Mouse (Mus musculus): ENCODE results near the gene Akap3. TPM values are rescaled to one million over a fixed set of nuclear protein-coding genes. Genes with fewer than 3 reads are reported as not detected.

Akap3 gene
- not detected in 2 replicates for polyA plus RNA-seq (2014; fragmentation: Nextera tagmentation; extraction: Ambion mirVana)

DNA sequence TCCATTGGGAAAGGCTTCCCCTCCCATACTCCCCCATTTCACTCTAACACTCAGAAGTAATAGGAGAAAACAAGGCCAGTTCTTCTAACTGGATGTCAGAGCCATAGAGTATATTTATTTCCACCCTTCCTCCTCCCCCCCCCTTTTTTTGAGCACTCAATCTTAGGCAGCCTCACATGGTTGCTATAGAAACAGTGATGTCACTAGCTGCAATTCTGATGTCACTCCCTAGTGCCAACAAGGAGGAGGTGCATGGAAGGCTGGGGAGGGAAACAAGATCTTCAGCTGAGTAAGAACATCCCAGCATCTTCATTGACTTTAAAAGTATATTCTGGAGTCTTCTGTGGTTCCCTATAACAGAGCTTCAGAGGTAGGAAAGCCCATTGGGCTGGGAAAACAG, at the start of gene Akap3:
Gene Akap3 (plus strand): TSS at position 218 of the 400 bp plus-strand sequence.
- Histone ChIP-seq H3K4me2 (ENCODE audit: low read depth, severe bottlenecking) (no peak within 1 kb of the TSS), H3K9ac (ENCODE audit: low read length) (no peak within 1 kb of the TSS), H3K27ac (replicated peaks; ENCODE audit: low read depth, low read length) (no peak within 1 kb of the TSS), H3K27me3 (ENCODE audit: control insufficient read depth, insufficient read depth, low read length) (no peaks in the 10 kb centered on the region), H3K9me3 (ENCODE audit: control insufficient read depth, low read length) (no peaks in the 10 kb centered on the region), H3K36me3 (ENCODE audit: control insufficient read depth, insufficient read depth, low read length) (no peaks in the 10 kb centered on the region), H3K4me3 (ENCODE audit: low read depth, low read length) (no peak within 1 kb of the TSS), H3K4me1 (ENCODE audit: control insufficient read depth, insufficient read depth, low read length) (peaks cover 3% of the 10 kb centered on the region; the same call in 1 of the 2 replicates)
- ATAC-seq (ENCODE audit: insufficient number of reproducible peaks, low FRiP score, low TSS enrichment, low read depth) (no peak), DNase-seq (ENCODE audit: low spot score) (no peak)

DNA sequence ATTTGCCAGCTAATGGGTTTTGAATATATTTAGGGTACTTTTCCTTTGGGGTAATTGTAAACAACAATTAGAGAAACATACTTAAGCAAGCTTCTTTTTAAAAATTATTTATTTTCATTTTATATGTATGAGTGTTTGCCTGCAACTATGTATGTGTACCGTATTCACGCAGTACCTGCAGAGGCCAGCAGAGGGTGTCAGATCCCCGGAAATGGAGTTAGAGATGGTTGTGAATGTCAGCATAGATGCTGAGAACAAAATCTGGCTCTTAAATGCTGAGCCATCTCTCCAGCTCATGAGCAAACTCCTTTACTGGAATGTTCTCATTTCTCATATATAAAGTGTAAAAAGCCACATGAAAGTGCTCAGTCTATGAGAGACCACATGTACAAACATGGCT, 46.1 kb upstream of the Akap3 start:
- H3K27ac ChIP-seq (replicated peaks; ENCODE audit: low read depth, low read length): no peak overlapping the region
- ATAC-seq (ENCODE audit: insufficient number of reproducible peaks, low FRiP score, low TSS enrichment, low read depth) (no peak), DNase-seq (ENCODE audit: low spot score) (no peak)
- H3K4me1 ChIP-seq (ENCODE audit: control insufficient read depth, insufficient read depth, low read length): no peaks in the 10 kb centered on the region
- no peak overlapping the region for H3K9ac ChIP-seq (ENCODE audit: low read length)
- H3K9me3 ChIP-seq (ENCODE audit: control insufficient read depth, low read length): no peaks in the 10 kb centered on the region
- H3K4me2 ChIP-seq (ENCODE audit: low read depth, severe bottlenecking): no peak overlapping the region
- H3K4me3 ChIP-seq (ENCODE audit: low read depth, low read length): no peak overlapping the region
- no peaks in the 10 kb centered on the region for H3K36me3 ChIP-seq (ENCODE audit: control insufficient read depth, insufficient read depth, low read length)
- H3K27me3 ChIP-seq (ENCODE audit: control insufficient read depth, insufficient read depth, low read length): no peaks in the 10 kb centered on the region
- 86% methylated on average over 3 of the region's 3 CpGs for whole genome bisulfite sequencing

DNA sequence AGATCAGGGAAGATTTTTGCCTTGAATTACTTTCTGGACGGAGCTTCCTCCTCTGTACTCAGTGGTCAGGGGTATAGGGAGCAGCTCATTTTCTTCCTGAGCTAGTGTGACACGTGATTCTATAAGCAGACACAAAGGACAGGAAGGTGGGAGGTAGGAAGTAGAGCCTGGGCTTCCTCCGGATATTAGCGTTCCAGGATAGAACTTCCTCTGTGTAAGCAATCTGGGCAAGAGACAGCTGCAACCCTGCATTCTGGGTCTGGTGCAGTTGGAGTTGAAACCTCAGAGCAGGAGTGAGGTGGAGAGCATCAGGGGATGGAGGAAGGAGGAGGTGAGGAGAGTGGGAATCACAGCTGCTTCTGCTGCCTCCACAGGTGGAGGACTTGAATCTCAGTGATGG, 44.8 kb upstream of the Akap3 start:
- Histone ChIP-seq H3K9ac (ENCODE audit: low read length) (no peak overlapping the region), H3K4me1 (ENCODE audit: control insufficient read depth, insufficient read depth, low read length) (no peaks in the 10 kb centered on the region), H3K4me3 (ENCODE audit: low read depth, low read length) (no peak overlapping the region), H3K36me3 (ENCODE audit: control insufficient read depth, insufficient read depth, low read length) (no peaks in the 10 kb centered on the region), H3K9me3 (ENCODE audit: control insufficient read depth, low read length) (no peaks in the 10 kb centered on the region), H3K4me2 (ENCODE audit: low read depth, severe bottlenecking) (no peak overlapping the region), H3K27me3 (ENCODE audit: control insufficient read depth, insufficient read depth, low read length) (no peaks in the 10 kb centered on the region), H3K27ac (replicated peaks; ENCODE audit: low read depth, low read length) (no peak overlapping the region)
- ATAC-seq (ENCODE audit: insufficient number of reproducible peaks, low FRiP score, low TSS enrichment, low read depth) (no peak), DNase-seq (ENCODE audit: low spot score) (no peak)
- 73% methylated on average over 4 of the region's 4 CpGs for WGBS

DNA sequence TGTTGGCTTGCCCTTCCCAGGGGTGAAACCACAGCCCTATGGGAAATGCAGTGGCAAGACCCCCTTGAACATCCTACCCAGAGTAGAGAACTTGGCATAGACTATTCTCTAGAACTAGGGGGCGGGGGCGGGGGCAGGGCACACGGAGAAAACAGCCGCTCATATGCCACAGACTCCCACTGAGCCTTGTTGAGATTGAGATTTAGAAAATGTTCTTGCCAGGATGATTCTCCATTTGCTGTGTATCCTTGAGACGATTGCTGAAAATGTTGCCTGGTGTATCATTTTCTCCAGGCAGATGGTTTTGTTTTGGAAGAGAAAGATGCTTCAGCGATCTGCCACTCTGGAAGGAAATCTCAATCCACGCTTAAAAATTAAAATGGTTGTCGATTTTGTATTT, 44.3 kb upstream of the Akap3 start:
- H3K27me3 ChIP-seq (ENCODE audit: control insufficient read depth, insufficient read depth, low read length): no peaks in the 10 kb centered on the region
- H3K4me3 ChIP-seq (ENCODE audit: low read depth, low read length): no peak overlapping the region
- H3K4me2 ChIP-seq (ENCODE audit: low read depth, severe bottlenecking): no peak overlapping the region
- 89% methylated on average over 8 of the region's 8 CpGs for WGBS
- H3K36me3 ChIP-seq (ENCODE audit: control insufficient read depth, insufficient read depth, low read length): no peaks in the 10 kb centered on the region
- ATAC-seq (ENCODE audit: insufficient number of reproducible peaks, low FRiP score, low TSS enrichment, low read depth): no peak
- DNase-seq (ENCODE audit: low spot score): no peak
- H3K27ac ChIP-seq (replicated peaks; ENCODE audit: low read depth, low read length): no peak overlapping the region
- no peaks in the 10 kb centered on the region for H3K9me3 ChIP-seq (ENCODE audit: control insufficient read depth, low read length)
- H3K4me1 ChIP-seq (ENCODE audit: control insufficient read depth, insufficient read depth, low read length): no peaks in the 10 kb centered on the region
- H3K9ac ChIP-seq (ENCODE audit: low read length): no peak overlapping the region

DNA sequence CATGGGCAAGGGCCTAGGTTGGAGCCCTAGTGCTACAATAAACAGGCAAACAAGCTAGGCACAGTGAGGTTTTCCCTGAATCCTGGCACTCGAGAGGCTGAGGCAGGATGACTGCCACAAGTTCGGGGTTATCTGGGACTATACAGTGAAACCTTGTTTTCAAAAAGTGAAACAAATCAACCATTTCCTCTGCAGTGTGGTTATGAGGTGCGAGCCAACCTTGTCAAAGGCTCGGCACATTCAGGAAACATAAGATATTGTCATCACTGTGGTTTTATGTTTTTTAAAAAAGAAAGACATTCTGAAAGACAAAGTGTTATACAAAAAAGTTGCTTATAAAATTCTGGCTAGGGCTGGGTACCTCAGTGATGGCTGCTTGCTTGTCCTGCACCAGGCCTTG, 41.4 kb upstream of the Akap3 start:
- Histone ChIP-seq H3K27ac (replicated peaks; ENCODE audit: low read depth, low read length) (no peak overlapping the region), H3K4me2 (ENCODE audit: low read depth, severe bottlenecking) (no peak overlapping the region), H3K9me3 (ENCODE audit: control insufficient read depth, low read length) (no peaks in the 10 kb centered on the region), H3K9ac (ENCODE audit: low read length) (no peak overlapping the region), H3K4me3 (ENCODE audit: low read depth, low read length) (no peak overlapping the region), H3K4me1 (ENCODE audit: control insufficient read depth, insufficient read depth, low read length) (no peaks in the 10 kb centered on the region), H3K36me3 (ENCODE audit: control insufficient read depth, insufficient read depth, low read length) (no peaks in the 10 kb centered on the region), H3K27me3 (ENCODE audit: control insufficient read depth, insufficient read depth, low read length) (no peaks in the 10 kb centered on the region)
- no peak for DNase-seq (ENCODE audit: low spot score)
- no peak for ATAC-seq (ENCODE audit: insufficient number of reproducible peaks, low FRiP score, low TSS enrichment, low read depth)
- 86% methylated on average over 4 of the region's 4 CpGs for WGBS

DNA sequence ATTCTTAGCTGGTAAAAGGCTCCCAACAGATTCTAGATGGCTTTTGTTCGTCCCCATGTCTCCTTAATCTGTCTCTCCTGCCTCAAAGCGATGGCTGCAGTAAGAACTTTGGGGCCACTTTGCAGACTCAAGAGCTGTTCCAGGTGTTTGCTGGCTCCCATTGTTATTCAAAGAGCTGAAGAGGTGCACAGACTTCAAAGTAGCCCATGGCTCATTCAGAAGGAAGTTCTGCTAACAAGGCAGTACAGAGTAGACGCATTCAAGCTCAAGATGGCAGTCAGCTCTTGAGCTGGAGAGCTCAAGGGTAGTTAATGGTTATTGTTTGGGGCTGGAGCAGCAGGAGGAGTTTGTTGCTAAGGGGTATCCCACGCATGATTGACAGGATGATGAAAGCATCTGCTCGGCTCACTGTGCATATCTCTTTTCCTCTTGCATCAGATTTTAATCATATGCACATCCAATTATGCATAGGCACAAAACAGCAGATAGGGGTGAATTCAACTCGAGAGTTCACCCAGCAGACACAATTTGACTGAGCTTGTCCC, 37.6 kb upstream of the Akap3 start:
- H3K4me1 ChIP-seq (ENCODE audit: control insufficient read depth, insufficient read depth, low read length): no peaks in the 10 kb centered on the region
- H3K27me3 ChIP-seq (ENCODE audit: control insufficient read depth, insufficient read depth, low read length): no peaks in the 10 kb centered on the region
- no peak overlapping the region for H3K4me3 ChIP-seq (ENCODE audit: low read depth, low read length)
- H3K9ac ChIP-seq (ENCODE audit: low read length): no peak overlapping the region
- DNase-seq (ENCODE audit: low spot score): no peak
- H3K36me3 ChIP-seq (ENCODE audit: control insufficient read depth, insufficient read depth, low read length): peaks cover 4% of the 10 kb centered on the region; the same call in 1 of the 2 replicates
- no peak overlapping the region for H3K27ac ChIP-seq (replicated peaks; ENCODE audit: low read depth, low read length)
- WGBS: 77% methylated on average over 6 of the region's 6 CpGs
- no peak overlapping the region for H3K4me2 ChIP-seq (ENCODE audit: low read depth, severe bottlenecking)
- H3K9me3 ChIP-seq (ENCODE audit: control insufficient read depth, low read length): no peaks in the 10 kb centered on the region
- no peak for ATAC-seq (ENCODE audit: insufficient number of reproducible peaks, low FRiP score, low TSS enrichment, low read depth)

DNA sequence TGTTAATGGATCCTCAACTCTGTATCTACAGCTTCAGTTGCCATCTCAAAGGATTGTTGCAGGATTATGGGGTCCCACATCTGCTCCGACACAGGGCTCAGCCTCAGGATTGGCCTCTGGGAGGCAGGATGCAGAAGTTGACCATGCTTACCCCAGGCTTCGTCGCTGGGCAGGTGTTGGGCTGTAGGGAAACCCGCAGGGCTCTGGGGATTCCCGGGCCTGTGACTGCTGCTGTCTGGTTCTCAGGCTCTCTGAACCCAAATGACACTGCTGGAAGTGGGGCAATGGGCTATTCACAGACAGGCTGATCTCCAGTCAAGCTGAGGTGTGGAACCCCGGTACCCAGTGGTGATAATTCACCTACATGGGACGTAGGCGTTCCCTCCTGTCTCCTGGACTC, 36.6 kb upstream of the Akap3 start:
- no peaks in the 10 kb centered on the region for H3K27me3 ChIP-seq (ENCODE audit: control insufficient read depth, insufficient read depth, low read length)
- DNase-seq (ENCODE audit: low spot score) (no peak), ATAC-seq (ENCODE audit: insufficient number of reproducible peaks, low FRiP score, low TSS enrichment, low read depth) (no peak)
- no peak overlapping the region for H3K4me3 ChIP-seq (ENCODE audit: low read depth, low read length)
- H3K9ac ChIP-seq (ENCODE audit: low read length): no peak overlapping the region
- peaks cover 7% of the 10 kb centered on the region; the same call in 1 of the 2 replicates for H3K36me3 ChIP-seq (ENCODE audit: control insufficient read depth, insufficient read depth, low read length)
- 89% methylated on average over 8 of the region's 8 CpGs for whole genome bisulfite sequencing
- H3K9me3 ChIP-seq (ENCODE audit: control insufficient read depth, low read length): no peaks in the 10 kb centered on the region
- no peaks in the 10 kb centered on the region for H3K4me1 ChIP-seq (ENCODE audit: control insufficient read depth, insufficient read depth, low read length)
- H3K27ac ChIP-seq (replicated peaks; ENCODE audit: low read depth, low read length): no peak overlapping the region
- no peak overlapping the region for H3K4me2 ChIP-seq (ENCODE audit: low read depth, severe bottlenecking)

DNA sequence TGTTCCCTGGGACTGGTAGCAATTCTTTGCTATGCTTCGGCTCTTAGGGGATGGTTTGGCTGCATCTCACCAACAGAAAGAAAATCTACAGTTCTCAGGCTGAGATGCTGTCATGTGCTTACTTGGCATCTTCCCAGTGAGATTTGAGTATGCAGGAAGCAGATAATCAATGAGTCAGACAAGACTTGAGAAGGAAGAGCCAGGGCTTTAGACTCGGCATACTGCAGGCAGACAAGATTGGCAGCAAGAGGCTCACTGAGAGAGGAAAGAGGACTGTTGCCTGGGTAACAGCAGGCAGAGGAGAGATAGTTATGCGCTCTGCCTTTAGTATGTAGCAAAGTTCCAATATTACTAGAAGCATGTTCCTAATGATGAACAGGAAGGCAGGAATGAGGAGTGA, 29.8 kb upstream of the Akap3 start:
- no peak overlapping the region for H3K9ac ChIP-seq (ENCODE audit: low read length)
- no peaks in the 10 kb centered on the region for H3K9me3 ChIP-seq (ENCODE audit: control insufficient read depth, low read length)
- no peak overlapping the region for H3K4me2 ChIP-seq (ENCODE audit: low read depth, severe bottlenecking)
- H3K4me1 ChIP-seq (ENCODE audit: control insufficient read depth, insufficient read depth, low read length): no peaks in the 10 kb centered on the region
- WGBS: 85% methylated on average over 3 of the region's 3 CpGs
- no peak overlapping the region for H3K4me3 ChIP-seq (ENCODE audit: low read depth, low read length)
- ATAC-seq (ENCODE audit: insufficient number of reproducible peaks, low FRiP score, low TSS enrichment, low read depth) (no peak), DNase-seq (ENCODE audit: low spot score) (no peak)
- no peak overlapping the region for H3K27ac ChIP-seq (replicated peaks; ENCODE audit: low read depth, low read length)
- H3K27me3 ChIP-seq (ENCODE audit: control insufficient read depth, insufficient read depth, low read length): no peaks in the 10 kb centered on the region
- peaks cover 15% of the 10 kb centered on the region for H3K36me3 ChIP-seq (ENCODE audit: control insufficient read depth, insufficient read depth, low read length)

DNA sequence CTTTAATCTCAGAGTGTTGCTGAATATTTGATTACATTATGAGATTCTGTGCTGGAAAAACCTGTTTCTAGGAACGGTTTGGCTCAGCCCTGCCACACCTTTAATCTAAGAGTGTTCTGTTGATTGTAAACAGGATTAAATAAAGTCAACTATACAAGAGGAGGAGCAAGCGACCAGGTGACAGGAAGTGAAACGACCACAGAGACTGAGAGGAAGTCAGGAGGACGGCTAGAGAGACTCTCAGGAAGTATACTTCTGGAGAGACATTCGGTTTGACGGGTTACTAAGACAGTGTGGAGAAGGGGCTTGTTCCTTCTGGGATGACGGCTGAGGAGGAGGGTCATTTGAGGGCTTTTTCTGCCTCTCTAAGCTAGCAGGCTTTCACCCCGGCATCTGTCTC, 16.3 kb upstream of the Akap3 start:
- H3K27me3 ChIP-seq (ENCODE audit: control insufficient read depth, insufficient read depth, low read length): no peaks in the 10 kb centered on the region
- no peak overlapping the region for H3K4me2 ChIP-seq (ENCODE audit: low read depth, severe bottlenecking)
- peaks cover 17% of the 10 kb centered on the region for H3K36me3 ChIP-seq (ENCODE audit: control insufficient read depth, insufficient read depth, low read length)
- ATAC-seq (ENCODE audit: insufficient number of reproducible peaks, low FRiP score, low TSS enrichment, low read depth) (no peak), DNase-seq (ENCODE audit: low spot score) (no peak)
- no peak overlapping the region for H3K9ac ChIP-seq (ENCODE audit: low read length)
- H3K4me1 ChIP-seq (ENCODE audit: control insufficient read depth, insufficient read depth, low read length): no peaks in the 10 kb centered on the region
- no peaks in the 10 kb centered on the region for H3K9me3 ChIP-seq (ENCODE audit: control insufficient read depth, low read length)
- WGBS: 87% methylated on average over 8 of the region's 8 CpGs
- no peak overlapping the region for H3K4me3 ChIP-seq (ENCODE audit: low read depth, low read length)
- H3K27ac ChIP-seq (replicated peaks; ENCODE audit: low read depth, low read length): no peak overlapping the region
